Mouse (Mus musculus) ES-Bruce4 (cell line): ENCODE measurements around the gene Pitpnm2.

Experiments
- CTCF ChIP-seq: IDR thresholded peaks from one replicate; pipeline ENCODE4 v1.8.1; 2011; ENCODE audit warnings: low read depth, low read length
- EP300 ChIP-seq: IDR thresholded peaks from 2 replicates; pipeline ENCODE4 v1.6.1; 2011; ENCODE audit warnings: low read depth, low read length; ENCODE audit not compliant: insufficient read depth
- POLR2A ChIP-seq: IDR thresholded peaks from one replicate; pipeline ENCODE4 v1.8.1; 2011; ENCODE audit warnings: low read length; ENCODE audit not compliant: insufficient read depth

- TF ChIP-seq POLR2A = no peak
- no peak for TF ChIP-seq CTCF
- TF ChIP-seq EP300 = no peak
Measured at GRCm38 (mm10) chr5:124269661-124270060, 20.1 kb upstream of the Pitpnm2 start.
